Mouse (Mus musculus): ENCODE data around the gene Tmem108.

- TF ChIP-seq POLR2A (IDR thresholded peaks at IDR 0.05; ENCODE audit: borderline replicate concordance, low read depth, low read length) (no peak), CTCF (IDR thresholded peaks at IDR 0.05; ENCODE audit: low read depth, low read length) (no peak)
Measured at GRCm38 (mm10) chr9:103468911-103469310, 292.7 kb downstream of the Tmem108 start.

Data from bone marrow macrophage, adult 2 months (primary cell).